Mouse (Mus musculus): ENCODE measurements around the gene Pym1. TPM values are rescaled to one million over a fixed set of nuclear protein-coding genes. Genes with fewer than 3 reads are reported as not detected.
A peak's percentile ranks its signal among the peaks of the same experiment; 100 is the strongest.

Gene Pym1
- total RNA-seq, 2 experiments from 2014 or later, result 34.3 to 34.6 TPM

GRCm38 (mm10) chr10:128801981-128802495, 54.3 kb downstream of the Pym1 start:
- intact Hi-C loops (cut with DNase I), result no loop called here

GRCm38 (mm10) chr10:128802956-128803355, 55.3 kb downstream of the Pym1 start:
- DNase-seq (ENCODE audit: extremely low spot score in 1 of 2, low spot score in 2 of 2), result peak in 1 of 2 experiments; percentile 22
- intact Hi-C loops (cut with DNase I), result no loop called here

More at GRCm38 (mm10) chr10:128801981-128802495, 54.3 kb downstream of the Pym1 start:
- peak in 1 of 2 experiments; percentile 39 for DNase-seq (ENCODE audit: extremely low spot score in 1 of 2, low spot score in 2 of 2)

- DNase-seq (ENCODE audit: extremely low spot score in 1 of 2, low spot score in 2 of 2), result no peak
- intact Hi-C loops (cut with DNase I), result no loop called here
These were observed 55.7 kb downstream of the Pym1 start for GRCm38 (mm10) chr10:128803361-128803760.

- peak; percentile 77 to 79 for DNase-seq (ENCODE audit: extremely low spot score in 1 of 2, low spot score in 2 of 2)
- intact Hi-C loops (cut with DNase I), result no loop called here
These were observed 56.1 kb downstream of the Pym1 start, which contains the start of gene Dnajc14 for GRCm38 (mm10) chr10:128803771-128804270. TSS of gene Dnajc14 (plus strand) at chr10:128804062.

GRCm38 (mm10) chr10:128804271-128805091, 56.8 kb downstream of the Pym1 start, which contains the start of gene Tmem198b:
TSS of gene Tmem198b (minus strand) at chr10:128804370.
- DNase-seq (ENCODE audit: extremely low spot score in 1 of 2, low spot score in 2 of 2), result peak; percentile 73 to 83
- intact Hi-C loops (cut with DNase I), result no loop called here

GRCm38 (mm10) chr10:128805092-128806000, 57.7 kb downstream of the Pym1 start:
- intact Hi-C loops (cut with DNase I), result no loop called here
- peak; percentile 93 to 98 for DNase-seq (ENCODE audit: extremely low spot score in 1 of 2, low spot score in 2 of 2)

- intact Hi-C loops (cut with DNase I), result no loop called here
- DNase-seq (ENCODE audit: extremely low spot score in 1 of 2, low spot score in 2 of 2), result peak in 1 of 2 experiments; percentile 20
These were observed 58.4 kb downstream of the Pym1 start for GRCm38 (mm10) chr10:128806086-128806485.

- DNase-seq (ENCODE audit: extremely low spot score in 1 of 2, low spot score in 2 of 2), result no peak
- intact Hi-C loops (cut with DNase I), result no loop called here
These were observed 59.3 kb downstream of the Pym1 start for GRCm38 (mm10) chr10:128807018-128807417.

Other genes with a start within 250 kb of the Pym1 start
- 10 to 100 TPM; 30.9 to 34.1 TPM for gene Myl6b, start 249.2 kb upstream of the Pym1 start, total RNA-seq (2021)
- gene Esyt1, start 222.0 kb upstream of the Pym1 start, total RNA-seq (2021), result 1 to 10 TPM; 8.9 to 9.3 TPM
- gene Zc3h10, start 200.1 kb upstream of the Pym1 start, total RNA-seq (2021), result 10 to 100 TPM; 10.8 to 10.9 TPM
- 1,000 to 10,000 TPM; 2,483 to 2,553 TPM for gene Rpl41, start 198.6 kb upstream of the Pym1 start, total RNA-seq (2021)
- gene Pa2g4, start 181.9 kb upstream of the Pym1 start, total RNA-seq (2021), result 10 to 100 TPM; 80.0 to 83.7 TPM
- 1 to 10 TPM; 1.1 to 2.2 TPM for gene Erbb3, start 158.2 kb upstream of the Pym1 start, total RNA-seq (2021)
- gene Rps26, start 121.1 kb upstream of the Pym1 start, total RNA-seq (2021), result 100 to 1,000 TPM; 382 to 405 TPM
- 10 to 100 TPM; 18.5 to 19.8 TPM for gene Ikzf4, start 101.9 kb upstream of the Pym1 start, total RNA-seq (2021)
- 10 to 100 TPM; 11.1 to 11.8 TPM for gene Suox, start 73.8 kb upstream of the Pym1 start, total RNA-seq (2021)
- 100 to 1,000 TPM; 120 to 121 TPM for gene Rab5b, start 51.6 kb upstream of the Pym1 start, total RNA-seq (2021)
- gene Pmel, start 43.7 kb upstream of the Pym1 start, total RNA-seq (2021), result under 1 TPM; 0.51 to 0.63 TPM
- gene Cdk2, start 42.9 kb upstream of the Pym1 start, total RNA-seq (2021), result 1 to 10 TPM; 4.3 to 4.7 TPM
- 1 to 10 TPM; 5.7 to 5.8 TPM for gene Dgka, start 3.0 kb upstream of the Pym1 start, total RNA-seq (2021)
- under 1 TPM; 0.49 to 0.59 TPM for gene Mmp19, start 43.0 kb downstream of the Pym1 start, total RNA-seq (2021)
- gene Dnajc14, start 56.2 kb downstream of the Pym1 start, total RNA-seq (2021), result 10 to 100 TPM; 61.9 to 63.1 TPM
- 10 to 100 TPM; 12.2 to 12.5 TPM for gene Tmem198b, start 56.5 kb downstream of the Pym1 start, total RNA-seq (2021)
- 10 to 100 TPM; 37.4 to 42.2 TPM for gene Sarnp, start 69.4 kb downstream of the Pym1 start, total RNA-seq (2021)
- gene Ormdl2, start 73.8 kb downstream of the Pym1 start, total RNA-seq (2021), result 1 to 10 TPM; 4.4 to 6.7 TPM
- 10 to 100 TPM; 13.2 to 16.2 TPM for gene Gdf11, start 143.8 kb downstream of the Pym1 start, total RNA-seq (2021)
- 10 to 100 TPM; 63.0 to 66.0 TPM for gene Cd63, start 153.1 kb downstream of the Pym1 start, total RNA-seq (2021)
- gene Rdh5, start 175.0 kb downstream of the Pym1 start, total RNA-seq (2021), result 1 to 10 TPM; 5.5 to 6.1 TPM
- 10 to 100 TPM; 84.3 to 85.3 TPM for gene Bloc1s1, start 176.1 kb downstream of the Pym1 start, total RNA-seq (2021)
- gene Itga7, start 185.9 kb downstream of the Pym1 start, total RNA-seq (2021), result 10 to 100 TPM; 14.2 to 14.9 TPM
- gene Mettl7b, start 213.1 kb downstream of the Pym1 start, total RNA-seq (2021), result not detected
- gene Olfr9, start 241.5 kb downstream of the Pym1 start, total RNA-seq (2021), result not detected

All from left cerebral cortex, postnatal 10 days (tissue).